Mouse (Mus musculus): Measurements from ENCODE around the gene Gm3618.
"Not testable (repeated sequence)": the region's sequence is repeated elsewhere in the genome, so short reads cannot be mapped to it uniquely, and the experiment has no call there.

Gene Gm3618

GRCm38 (mm10) chr14:6343578-6343977, at the start of gene Gm3618:
TSS of gene Gm3618 (minus strand) at chr14:6343678.
- DNase-seq (ENCODE audit: low spot score), result not testable (repeated sequence)

GRCm38 (mm10) chr14:6390219-6390618, 46.7 kb upstream of the Gm3618 start, which contains the start of gene Gm16440:
TSS of gene Gm16440 (minus strand) at chr14:6390319.
- DNase-seq (ENCODE audit: low spot score), result not testable (repeated sequence)

DNA sequence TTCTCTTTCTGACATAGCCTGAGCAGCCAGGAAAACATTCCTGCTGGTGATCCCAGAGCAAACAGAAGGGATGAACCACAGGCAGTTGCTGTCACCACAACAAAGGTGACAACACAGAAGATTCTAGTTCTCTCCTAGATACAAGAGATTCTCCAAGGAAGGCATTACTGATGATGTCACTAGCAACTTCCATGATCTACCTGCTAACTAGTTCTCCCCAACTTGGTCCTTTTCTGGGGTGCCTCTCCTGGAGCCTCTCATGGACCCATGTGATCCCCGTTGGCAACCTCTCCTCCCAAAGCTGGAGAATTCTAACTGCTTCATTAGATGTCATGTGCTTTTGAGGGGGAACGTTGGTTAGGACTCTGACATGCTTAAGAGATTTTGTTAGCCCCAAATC, 38.7 kb downstream of the Gm3618 start, which contains the start of gene Gm21103:
Gene Gm21103 (minus strand): TSS at position 101 of the 400 bp plus-strand sequence.
- DNase-seq (ENCODE audit: low spot score), result not testable (repeated sequence)

- DNase-seq (ENCODE audit: low spot score), result not testable (repeated sequence)
Measured at GRCm38 (mm10) chr14:6286931-6287715, 56.4 kb downstream of the Gm3618 start, which contains the start of gene Gm3411. TSS of gene Gm3411 (minus strand) at chr14:6287250.
